Mouse (Mus musculus) myocyte (in vitro differentiated cells): Measurements from ENCODE around the gene Aspg.

Experiments
- E2F4 ChIP-seq: IDR thresholded peaks from one replicate; pipeline ENCODE4 v1.6.1; 2011; ENCODE audit warnings: mild to moderate bottlenecking, control low read depth, moderate library complexity; ENCODE audit not compliant: insufficient read depth
- MYOD1 ChIP-seq, 3 experiments: IDR thresholded peaks; one replicate each; pipeline ENCODE4 v1.6.1; 2011; ENCODE audit warnings: control low read depth in 2 of 3, low read depth in 2 of 3, mild to moderate bottlenecking in 2 of 3, moderate library complexity in 1 of 3; ENCODE audit not compliant: insufficient read length in 2 of 3, control insufficient read depth in 1 of 3
- MYOG ChIP-seq, 3 experiments: IDR thresholded peaks; one replicate each; pipeline ENCODE4 v1.6.1; 2011; ENCODE audit warnings: control low read depth in 2 of 3, low read depth in 2 of 3, mild to moderate bottlenecking in 2 of 3; ENCODE audit not compliant: insufficient read length in 2 of 3, control insufficient read depth in 1 of 3, insufficient read depth in 1 of 3
- POLR2A ChIP-seq: IDR thresholded peaks from one replicate; pipeline ENCODE4 v1.6.1; 2011; ENCODE audit warnings: low read depth, mild to moderate bottlenecking, control low read depth, moderate library complexity; ENCODE audit not compliant: insufficient read length
- SRF ChIP-seq: IDR thresholded peaks from one replicate; pipeline ENCODE4 v1.6.1; 2011; ENCODE audit warnings: low read depth; ENCODE audit not compliant: control insufficient read depth, insufficient read length
- TCF12 ChIP-seq: IDR thresholded peaks from one replicate; pipeline ENCODE4 v1.6.1; 2011; ENCODE audit warnings: mild to moderate bottlenecking, control low read depth; ENCODE audit not compliant: poor library complexity, insufficient read depth, severe bottlenecking

DNA sequence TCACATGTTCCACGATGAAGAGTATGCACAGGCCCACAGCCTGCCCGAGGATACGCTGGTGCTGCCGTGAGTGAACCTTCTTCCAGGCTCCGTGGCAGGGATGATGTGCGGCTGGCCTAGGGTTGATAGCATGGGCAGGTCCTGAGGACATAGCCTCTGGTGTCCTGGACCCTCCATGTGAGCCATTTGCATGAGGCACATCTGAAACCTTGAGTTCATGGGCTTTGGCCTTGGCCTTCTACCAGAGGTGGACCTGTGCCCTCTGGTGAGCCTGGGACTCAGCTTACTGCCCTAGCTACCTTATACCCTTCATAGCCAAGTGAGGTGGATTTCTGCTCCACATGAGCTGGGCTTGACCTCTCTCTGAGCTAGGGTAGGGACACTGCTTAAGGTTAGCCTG, 5.8 kb downstream of the Aspg start:
- TF ChIP-seq MYOG (IDR thresholded peaks at IDR 0.05; ENCODE audit: control insufficient read depth in 1 of 3, insufficient read depth in 1 of 3, insufficient read length in 2 of 3, low read depth in 2 of 3): no peak
- TF ChIP-seq POLR2A: no peak
- no peak for TF ChIP-seq SRF
- TF ChIP-seq E2F4: no peak
- TF ChIP-seq TCF12: no peak
- no peak for TF ChIP-seq MYOD1 (IDR thresholded peaks at IDR 0.05; ENCODE audit: control insufficient read depth in 1 of 3, insufficient read length in 2 of 3, low read depth in 2 of 3)
